Comparison of ENCODE assay signal across 16 mouse cellular contexts in genomic region chr6:49778109-49778508, GRCm38 (mm10). TPM values are rescaled to one million over a fixed set of nuclear protein-coding genes. Genes with fewer than 3 reads are reported as not detected.
DNase-seq lines count a peak whose midpoint lies in the region; ATAC-seq lines count a peak whose summit lies in the region.
"Had no signal": no experiment of that assay in that cellular context is flagged by ENCODE, and none has a peak within 500 bp of the region (broad histone marks: within the 10 kb centered on the region; RNA-seq: fewer than 3 reads in every experiment).

No protein-coding gene starts in this region.

- 0 out of 2 replicates have a peak, but pooled peaks have one; percentile 25 for ATAC-seq in hindbrain, embryonic 13.5 days (ENCODE audit: low FRiP score)
- no peak for ATAC-seq in heart, embryonic 12.5 days (ENCODE audit: insufficient number of reproducible peaks, low FRiP score)
- ATAC-seq: Patski had no signal

- 72% methylated on average over 13 of the region's 13 CpGs for WGBS in hindbrain, embryonic 13.5 days
- 67% methylated on average over 13 of the region's 13 CpGs for WGBS in heart, embryonic 12.5 days

- no peak overlapping the region for H3K4me2 ChIP-seq in hindbrain, embryonic 13.5 days
- H3K4me2 ChIP-seq in heart, embryonic 12.5 days, result no peak overlapping the region

- H3K4me1 ChIP-seq in hindbrain, embryonic 13.5 days (replicated peaks), result peaks cover 36% of the 10 kb centered on the region
- peaks cover 4% of the 10 kb centered on the region; the same call in 1 of the 2 replicates for H3K4me1 ChIP-seq in heart, embryonic 12.5 days (replicated peaks)

- H3K27me3 ChIP-seq in hindbrain, embryonic 13.5 days, result no peaks in the 10 kb centered on the region
- H3K27me3 ChIP-seq in heart, embryonic 12.5 days (replicated peaks), result no peaks in the 10 kb centered on the region
- H3K27me3 ChIP-seq: Patski had no signal

- no peaks in the 10 kb centered on the region for H3K9me3 ChIP-seq in hindbrain, embryonic 13.5 days
- no peaks in the 10 kb centered on the region for H3K9me3 ChIP-seq in heart, embryonic 12.5 days (replicated peaks)

- H3K27ac ChIP-seq in hindbrain, embryonic 13.5 days, result peak overlapping the region; percentile 50
- no peak overlapping the region for H3K27ac ChIP-seq in heart, embryonic 12.5 days (ENCODE audit: poor library complexity, severe bottlenecking)
- H3K27ac ChIP-seq: kidney, postnatal 0 days; macrophage had no signal

- H3K9ac ChIP-seq in hindbrain, embryonic 13.5 days, result no peak overlapping the region
- no peak overlapping the region for H3K9ac ChIP-seq in heart, embryonic 12.5 days

- DNase-seq in embryo, embryonic 11 days, result peak; percentile 27
- DNase-seq in embryo, embryonic 10 days (ENCODE audit: low spot score), result no peak
- DNase-seq in thymus, postnatal 25 days, result peak; percentile 12
- no peak for DNase-seq in thymus, postnatal 36 days
- no peak for DNase-seq in gastrocnemius, postnatal 10 days
- DNase-seq in heart, adult 9 months (ENCODE audit: low spot score in 2 of 2), result no peak
- DNase-seq: B cell, adult 2 months; heart, postnatal 10 days; layer of hippocampus, postnatal 36 days had no signal

- no peak overlapping the region for H3K4me3 ChIP-seq in hindbrain, embryonic 13.5 days
- H3K4me3 ChIP-seq in heart, embryonic 12.5 days, result no peak overlapping the region

- no peaks in the 10 kb centered on the region for H3K36me3 ChIP-seq in hindbrain, embryonic 13.5 days
- no peaks in the 10 kb centered on the region for H3K36me3 ChIP-seq in heart, embryonic 12.5 days

RNA-seq across cellular contexts. Expression of gene Npy, which starts 44.4 kb away (rescaled TPM):
- polyA plus RNA-seq in hindbrain, embryonic 13.5 days (2015; fragmentation: Nextera tagmentation; extraction: Ambion mirVana), result 287 and 371 TPM in 2 replicates
- not detected for total RNA-seq in gastrocnemius, postnatal 10 days (2021)
- polyA plus RNA-seq in heart, embryonic 12.5 days (2016; fragmentation: Nextera tagmentation; extraction: Ambion mirVana), result 2.7 and 3.5 TPM in 2 replicates
- total RNA-seq: gastrocnemius, adult 18-20 months; heart, postnatal 10 days; liver, adult 2 months had no signal
- polyA plus RNA-seq: liver, adult 2 months; Patski had no signal

Comparison
In these comparisons a context has a peak if more than half of its experiments do, and no peak if none do; other contexts are left out.
1. DNase-seq: peak in embryo, embryonic 11 days (single experiment) and thymus, postnatal 25 days (single experiment); none in embryo, embryonic 10 days (single experiment), thymus, postnatal 36 days (0 of 2), gastrocnemius, postnatal 10 days (single experiment) and heart, adult 9 months (0 of 2).
2. RNA of gene Npy, which starts 44.4 kb away (polyA plus RNA-seq): 287 to 371 TPM in hindbrain, embryonic 13.5 days; 2.7 to 3.5 TPM in heart, embryonic 12.5 days; every median in the first group is over 10 times any median in the second.